Mouse (Mus musculus): ENCODE results near the gene Sidt1.
"Not testable (repeated sequence)": the region's sequence is repeated elsewhere in the genome, so short reads cannot be mapped to it uniquely, and the experiment has no call there.

The Sidt1 gene

DNA sequence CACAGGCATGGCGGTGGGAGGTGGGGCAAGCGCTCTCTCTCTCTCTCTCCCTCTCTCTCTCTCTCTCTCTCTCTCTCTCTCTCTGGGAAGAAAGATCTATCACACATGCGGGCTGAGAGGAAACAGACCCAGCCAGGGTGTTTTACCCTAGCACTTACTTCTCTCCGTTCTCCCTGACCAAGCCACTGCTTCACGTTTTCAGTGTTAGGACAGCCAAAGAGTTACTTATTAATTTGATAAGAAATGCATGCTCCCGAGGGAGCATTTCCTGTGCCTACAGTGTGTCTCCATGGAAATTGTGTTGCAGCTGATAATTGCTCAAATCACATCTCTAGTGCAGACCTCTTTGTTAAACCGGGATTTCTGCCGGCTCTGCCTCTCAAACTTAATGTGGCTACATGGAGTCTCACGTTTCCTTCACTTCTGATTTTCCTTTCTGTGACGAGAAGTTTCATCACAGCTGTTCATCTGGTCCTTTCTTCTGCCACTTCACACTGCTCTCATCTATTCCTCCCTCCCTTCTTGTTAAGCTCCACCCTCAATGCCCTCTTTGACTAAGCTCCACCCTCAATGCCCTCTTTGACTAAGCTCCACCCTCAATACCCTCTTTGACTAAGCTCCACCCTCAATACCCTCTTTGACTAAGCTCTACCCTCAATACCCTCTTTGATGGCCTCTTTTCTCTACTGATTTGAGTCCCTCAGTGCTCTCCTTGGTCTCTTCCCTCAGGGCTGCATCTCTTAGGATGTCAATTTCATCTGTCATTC lies 30.7 kb downstream of the Sidt1 start:
- DNase-seq, result no peak

DNA sequence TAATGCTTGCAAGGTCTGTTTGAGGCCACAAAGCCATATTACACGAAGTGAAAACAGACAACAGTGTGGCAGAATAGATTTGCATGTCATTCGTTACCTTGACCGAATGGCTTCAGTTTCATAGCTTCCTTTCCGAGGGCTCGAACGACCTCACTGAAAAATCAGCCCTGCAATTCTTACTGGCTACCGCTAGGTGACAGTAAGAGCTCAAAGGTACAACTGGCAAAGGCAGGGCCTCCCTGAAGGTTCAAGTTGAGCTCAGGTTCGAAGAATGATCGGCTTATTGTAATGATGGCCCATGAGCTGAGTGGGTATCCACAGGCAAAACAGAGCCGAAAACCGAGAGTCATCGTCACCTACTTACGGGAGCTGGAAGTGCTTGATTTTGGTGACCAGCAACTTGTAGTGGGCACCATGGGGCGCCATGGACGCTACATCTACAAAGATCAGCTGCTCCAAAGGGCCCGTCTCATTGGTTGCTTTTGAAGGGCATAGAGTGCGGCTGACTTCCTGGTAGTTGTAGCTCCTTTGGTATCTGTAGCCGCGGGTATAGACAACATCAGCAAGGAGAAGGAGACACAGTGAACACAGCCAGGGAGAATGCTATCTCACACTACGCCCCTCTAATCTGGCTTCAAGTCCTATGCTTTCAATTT lies 33.4 kb downstream of the Sidt1 start:
- no peak for DNase-seq

DNA sequence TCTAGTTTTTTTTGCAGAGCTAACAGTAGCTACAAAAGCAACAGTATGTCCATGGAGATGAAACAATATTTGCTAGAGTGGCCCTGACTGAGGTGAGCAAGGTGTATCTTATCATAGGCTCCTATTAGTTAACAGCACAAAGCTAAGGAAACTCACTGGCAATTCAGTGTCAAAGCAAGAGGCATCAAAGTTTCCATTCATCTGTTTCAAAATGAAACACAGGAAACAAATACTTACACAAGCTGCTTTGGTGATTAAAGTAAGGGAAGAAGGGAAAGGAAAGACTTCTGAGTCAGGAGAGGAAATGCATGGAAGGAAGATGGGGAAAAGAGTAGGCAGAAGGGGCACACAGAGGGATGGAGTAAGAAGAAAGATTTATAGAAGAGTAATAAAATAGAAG lies 39.0 kb downstream of the Sidt1 start:
- DNase-seq, result no peak

DNA sequence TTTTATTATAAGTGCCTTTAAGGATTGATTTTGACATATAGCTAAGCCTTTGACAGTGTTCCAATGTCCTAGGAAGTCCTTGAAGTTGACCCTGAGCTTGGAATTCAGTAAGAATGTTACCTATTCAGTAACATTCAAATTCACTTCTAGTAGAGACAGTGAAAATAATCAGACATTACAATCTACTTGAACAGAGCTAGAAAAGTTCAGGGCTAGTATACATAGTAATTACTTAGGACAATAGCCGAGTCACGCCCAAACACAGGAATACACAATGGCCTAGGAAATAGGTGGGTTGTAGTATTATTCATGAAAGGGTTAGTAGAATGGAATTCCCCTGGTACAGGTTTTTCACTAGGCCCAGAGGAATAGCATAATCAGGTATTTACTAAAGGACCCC lies 40.3 kb downstream of the Sidt1 start:
- DNase-seq, result not testable (repeated sequence)

DNA sequence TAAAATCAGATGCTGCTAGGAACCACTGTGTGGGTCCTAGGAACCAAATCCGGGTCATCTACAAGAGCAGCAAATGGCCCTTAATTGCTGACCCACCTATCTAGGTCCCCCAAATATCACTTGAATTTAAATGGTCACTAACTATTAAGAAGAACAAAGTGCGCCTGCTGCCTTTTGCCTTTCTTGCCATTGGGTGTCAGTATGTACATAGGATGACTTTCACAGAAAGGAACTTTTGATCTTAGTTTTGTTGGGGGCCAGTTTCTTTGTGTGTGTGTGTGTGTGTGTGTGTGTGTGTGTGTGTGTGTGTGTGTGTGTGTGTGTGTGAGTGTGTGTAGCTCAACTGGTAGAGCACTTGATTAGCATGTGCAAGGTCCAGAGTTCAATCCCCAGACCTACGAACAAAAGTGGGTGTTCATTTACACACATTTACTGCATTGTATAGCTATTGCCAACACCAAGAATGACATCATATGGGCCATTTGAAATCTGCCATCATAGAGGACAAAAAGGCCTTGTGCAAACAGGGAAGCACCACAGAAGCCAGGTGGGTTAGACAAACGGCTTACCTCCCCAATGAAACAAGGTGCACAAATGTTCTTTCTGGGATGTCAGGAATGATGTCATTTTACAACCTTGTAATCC lies 43.9 kb downstream of the Sidt1 start:
- DNase-seq, result no peak

DNA sequence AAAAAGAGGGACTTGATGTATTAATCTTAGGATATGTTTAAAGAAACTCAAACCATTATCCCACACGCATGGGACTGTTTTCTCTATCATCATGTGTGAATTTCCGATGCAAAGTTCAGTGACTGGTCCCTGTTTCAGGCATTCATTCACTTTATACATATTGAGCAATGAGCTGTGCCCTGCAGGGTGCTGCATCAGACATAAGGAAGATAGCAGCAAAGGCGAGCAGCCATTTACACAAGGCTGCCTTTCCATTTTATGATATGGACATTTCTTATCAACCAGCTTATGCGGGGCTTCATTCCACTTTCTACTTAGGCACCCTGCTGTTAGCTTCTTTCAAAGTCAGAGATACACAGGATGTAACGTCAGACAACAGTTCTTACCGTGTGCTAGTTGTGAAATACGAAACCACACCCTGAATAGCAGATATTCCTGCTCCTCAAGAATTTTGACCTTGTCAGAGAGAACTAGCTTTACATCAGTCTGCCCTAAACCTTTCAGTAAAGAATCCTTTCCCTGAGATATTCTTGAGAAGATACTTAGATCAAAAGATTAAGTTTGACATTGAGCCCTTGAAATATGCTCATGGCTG lies 45.5 kb downstream of the Sidt1 start:
- DNase-seq, result no peak

DNA sequence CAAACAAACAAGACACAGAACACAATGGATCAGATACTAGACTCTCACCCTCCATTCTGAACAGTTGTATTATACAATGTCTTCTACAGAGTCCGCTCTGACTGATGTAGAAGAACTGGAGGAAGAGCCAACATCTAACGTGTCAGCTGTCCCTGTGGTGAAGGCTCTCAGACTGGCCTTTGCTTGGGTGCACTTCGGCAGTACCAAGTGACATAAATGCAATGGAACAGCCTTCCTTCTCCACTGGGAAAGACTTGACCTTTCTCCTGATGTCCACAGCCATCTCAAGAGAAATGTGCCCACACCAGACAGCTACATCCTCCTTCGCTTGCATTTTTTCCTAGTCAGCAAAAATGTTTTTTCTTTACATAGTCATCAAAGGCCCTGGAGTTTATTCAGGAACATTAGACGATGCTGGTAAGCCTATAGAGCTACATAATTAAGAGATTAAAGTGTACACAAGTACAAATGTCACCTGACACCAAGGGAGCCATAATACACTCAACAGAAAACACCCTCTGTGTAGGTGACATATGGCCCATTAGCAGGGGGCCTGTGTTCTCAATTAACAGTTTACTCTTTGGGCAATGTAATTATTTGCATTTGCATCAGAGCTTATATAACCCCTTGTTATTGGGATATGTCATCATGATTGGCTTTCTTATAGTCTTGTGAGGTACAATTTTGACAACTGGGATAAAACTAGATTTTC lies 50.2 kb downstream of the Sidt1 start:
- DNase-seq, result no peak

DNA sequence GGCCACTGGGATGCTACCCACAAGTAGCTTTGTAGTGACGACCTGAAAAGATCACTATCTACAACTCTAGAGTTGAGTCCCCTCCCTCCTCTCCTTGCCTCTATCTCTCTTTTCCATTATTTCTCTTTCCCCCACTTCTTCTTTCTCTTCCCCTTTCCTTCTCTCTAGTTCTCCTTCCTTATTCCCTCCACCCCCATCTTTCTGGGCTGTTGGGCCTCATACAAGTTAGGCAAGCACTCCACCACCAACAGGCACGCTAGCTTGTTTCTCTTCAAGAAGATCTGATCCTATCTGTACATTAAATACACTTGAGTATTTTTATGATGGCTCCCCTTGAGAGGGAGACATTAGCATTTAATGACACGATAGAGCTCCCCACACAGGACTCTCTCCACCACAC lies 51.0 kb downstream of the Sidt1 start:
- no peak for DNase-seq

DNA sequence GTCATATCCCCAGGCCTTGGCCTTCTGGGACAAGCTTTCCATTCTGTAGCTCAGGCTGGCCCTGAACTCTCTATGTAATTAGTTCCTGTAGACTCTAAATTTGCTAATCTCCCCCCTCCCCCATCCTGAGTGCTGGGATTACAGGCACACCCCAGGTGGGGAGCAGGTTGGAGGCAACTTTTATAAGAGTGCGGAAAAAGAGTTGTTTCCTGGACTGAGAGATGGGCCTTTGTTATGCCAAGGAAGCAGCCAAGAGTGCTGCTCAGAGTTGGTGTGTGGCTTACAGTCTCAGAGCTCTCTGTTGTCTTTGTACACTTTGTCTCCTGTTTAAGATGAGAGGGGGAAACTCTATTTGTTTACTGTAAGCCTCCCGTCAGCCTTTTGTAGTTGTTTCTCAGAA lies 52.2 kb downstream of the Sidt1 start:
- DNase-seq, result no peak

DNA sequence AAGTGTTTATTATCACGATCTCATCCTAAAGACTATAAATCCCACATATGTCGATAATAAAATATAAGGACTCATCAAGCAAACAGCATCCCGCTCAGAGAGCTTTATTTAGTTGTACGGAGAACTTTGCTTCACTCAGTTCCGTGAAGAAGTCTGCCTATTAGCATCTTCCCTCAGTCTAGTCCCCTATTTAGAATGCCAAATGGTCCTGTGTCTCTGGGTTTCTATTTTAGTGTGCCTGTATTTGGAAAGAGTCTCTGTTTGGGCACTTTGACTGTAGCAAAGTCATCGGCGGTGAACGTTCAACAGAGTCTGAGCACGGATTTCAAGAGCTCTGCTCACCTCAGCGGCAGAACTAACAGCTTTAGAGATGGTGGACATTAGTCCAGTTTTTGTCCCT lies 55.8 kb downstream of the Sidt1 start:
- DNase-seq, result peak; percentile 15

DNA sequence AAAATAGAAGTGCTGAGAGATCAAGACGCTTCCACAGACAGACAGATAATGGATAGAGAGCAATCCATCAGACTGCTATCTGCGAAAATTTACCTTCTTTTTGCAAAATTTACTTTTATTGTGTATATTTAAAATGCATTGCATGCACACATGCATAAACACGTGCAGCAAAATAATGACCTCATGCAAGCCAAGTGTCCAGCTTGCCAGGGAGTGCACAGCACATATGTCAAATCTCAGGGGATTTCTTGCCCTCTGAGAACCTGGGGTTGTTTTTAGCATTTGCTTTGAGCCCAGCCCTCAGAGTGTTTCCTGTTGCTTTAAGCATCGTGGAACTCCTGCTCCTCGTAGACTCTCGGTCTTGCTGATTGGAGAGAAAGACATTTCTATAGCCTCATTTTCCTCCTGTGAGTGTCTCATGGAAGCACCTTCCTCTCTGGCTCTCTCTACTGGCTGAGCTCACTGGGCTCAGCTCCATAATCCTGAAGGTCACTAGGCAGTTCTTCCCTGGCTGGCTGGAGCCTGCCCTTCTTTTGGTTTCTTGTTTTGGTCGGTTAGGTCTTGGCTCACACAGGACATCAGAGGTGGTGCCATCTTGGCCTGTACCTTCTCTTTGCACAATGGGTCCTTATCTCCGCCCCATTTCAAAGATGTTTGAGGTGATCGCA lies 61.5 kb downstream of the Sidt1 start:
- DNase-seq, result no peak

DNA sequence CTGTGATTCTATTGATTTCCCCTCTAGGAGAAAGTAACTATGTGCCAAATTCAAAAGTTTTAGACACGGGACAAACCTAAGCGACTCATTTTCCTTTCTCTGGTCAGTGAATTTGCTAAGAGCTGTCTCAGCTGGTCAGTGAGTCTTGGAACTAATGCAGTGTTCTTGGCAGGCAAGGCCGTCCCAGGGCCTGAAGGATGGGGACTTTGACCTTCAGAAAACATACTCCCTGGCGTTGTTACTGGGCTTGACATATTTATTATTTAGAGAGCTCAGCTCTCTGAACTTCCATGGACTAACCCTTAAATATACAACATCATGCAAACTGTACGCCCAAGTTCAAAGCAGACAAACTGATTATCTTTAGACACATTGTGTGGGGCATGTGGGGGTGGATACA lies 62.4 kb downstream of the Sidt1 start:
- no peak for DNase-seq

DNA sequence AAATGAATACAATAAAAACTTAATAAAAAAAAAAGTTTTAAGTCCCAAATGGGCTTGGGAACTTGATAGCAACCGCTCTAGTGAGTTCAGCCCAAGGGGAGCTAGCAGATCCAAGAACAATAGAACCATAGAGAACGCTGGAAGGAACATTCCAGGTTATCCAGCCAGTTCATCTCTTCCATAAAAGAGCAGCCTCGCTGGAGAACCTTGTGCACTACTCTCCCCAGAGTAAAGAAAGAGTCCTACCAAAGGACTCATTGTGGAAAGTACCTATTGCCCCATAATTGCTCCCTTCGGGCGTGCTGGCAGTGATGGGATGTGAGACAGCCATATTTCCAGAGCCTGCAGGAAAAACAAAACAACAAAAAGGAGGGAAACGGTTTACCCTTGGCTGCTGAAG lies 63.4 kb downstream of the Sidt1 start:
- DNase-seq, result no peak

DNA sequence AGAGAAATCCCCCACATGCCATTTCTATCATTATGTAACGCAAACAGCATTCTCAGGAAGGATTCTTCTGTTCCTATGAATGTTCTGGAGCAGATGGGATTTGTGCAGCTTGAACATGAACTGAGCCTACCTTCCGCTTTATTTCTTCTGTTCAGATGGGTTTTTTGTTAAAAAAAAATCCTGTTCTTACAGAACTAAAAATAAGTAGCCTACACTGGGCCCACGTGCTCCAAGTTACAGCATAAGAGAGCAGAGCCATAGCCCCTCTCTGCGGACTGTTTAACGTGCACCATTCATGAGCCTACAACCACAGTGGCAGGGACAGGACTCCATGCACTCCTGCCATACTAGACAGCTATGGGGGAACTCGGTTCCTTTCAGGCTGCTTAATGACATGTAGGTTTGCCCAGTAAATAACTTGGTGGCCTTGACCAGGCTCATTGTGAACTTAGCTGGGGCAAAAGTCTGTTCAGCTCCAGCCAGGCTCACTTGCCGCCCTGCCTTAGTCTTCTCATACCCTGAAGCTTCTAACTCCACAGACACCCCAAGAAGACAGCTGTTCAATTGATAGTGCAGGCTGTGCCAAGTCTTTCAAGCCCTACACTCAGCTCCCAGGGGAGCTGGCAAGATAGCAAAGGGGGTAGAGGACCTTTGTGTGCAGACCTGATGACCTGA lies 64.3 kb downstream of the Sidt1 start:
- DNase-seq, result peak; percentile 66

DNA sequence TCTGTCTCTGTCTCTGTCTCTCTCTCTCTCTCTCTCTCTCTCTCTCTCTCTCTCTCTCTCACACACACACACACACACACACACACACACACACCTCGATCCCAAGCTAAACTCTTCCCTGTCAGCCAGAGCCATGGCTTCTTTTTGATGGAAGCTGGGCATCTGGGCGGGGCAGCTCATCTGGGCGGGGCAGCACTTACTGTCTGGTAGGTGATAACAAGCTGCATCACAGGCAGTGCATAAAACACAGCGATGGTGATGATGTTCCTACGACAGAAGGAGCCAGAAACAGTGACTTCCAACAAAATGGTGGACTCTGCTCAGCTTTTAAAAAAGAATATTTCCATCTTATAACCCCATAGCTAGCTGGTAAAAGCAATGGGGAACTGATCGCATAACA lies 67.4 kb downstream of the Sidt1 start:
- no peak for DNase-seq

DNA sequence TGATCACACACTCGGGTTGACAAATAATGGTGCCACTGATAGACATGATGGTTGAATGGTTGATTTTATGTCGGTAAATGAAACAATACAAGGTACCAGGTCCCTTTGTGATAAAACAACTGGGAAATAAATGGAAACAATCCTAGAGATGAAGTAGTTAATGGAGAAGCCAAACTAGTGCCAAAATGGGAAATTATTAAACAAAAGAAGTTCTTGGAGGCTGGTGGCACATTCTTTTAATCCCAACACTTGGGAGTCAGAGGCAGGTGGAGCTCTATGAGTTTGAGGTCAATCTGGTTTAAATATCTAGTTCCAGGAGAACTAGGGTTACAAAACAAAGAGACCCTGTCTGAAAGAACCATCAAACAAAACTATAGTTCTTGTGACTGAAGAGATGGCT lies 68.1 kb downstream of the Sidt1 start:
- no peak for DNase-seq

DNA sequence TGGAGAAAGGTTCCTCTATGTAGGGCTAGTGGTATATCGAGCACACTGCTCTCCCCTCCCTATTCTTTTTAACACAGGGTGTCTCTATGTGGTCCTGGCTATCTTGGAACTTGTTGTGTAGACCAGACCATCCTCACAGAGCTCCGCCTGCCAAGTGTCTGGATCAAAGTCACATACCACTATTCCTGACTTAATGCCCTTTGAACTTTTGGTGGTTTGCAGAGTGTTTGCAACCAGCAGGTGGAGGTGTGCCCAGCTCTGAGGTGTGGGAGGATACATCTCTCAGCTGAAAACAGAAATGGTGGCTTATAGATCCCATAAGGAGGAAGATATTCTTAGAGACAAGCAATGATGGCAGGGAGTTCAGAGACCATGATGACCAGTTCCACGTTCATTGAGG lies 75.5 kb downstream of the Sidt1 start:
- no peak for DNase-seq

DNA sequence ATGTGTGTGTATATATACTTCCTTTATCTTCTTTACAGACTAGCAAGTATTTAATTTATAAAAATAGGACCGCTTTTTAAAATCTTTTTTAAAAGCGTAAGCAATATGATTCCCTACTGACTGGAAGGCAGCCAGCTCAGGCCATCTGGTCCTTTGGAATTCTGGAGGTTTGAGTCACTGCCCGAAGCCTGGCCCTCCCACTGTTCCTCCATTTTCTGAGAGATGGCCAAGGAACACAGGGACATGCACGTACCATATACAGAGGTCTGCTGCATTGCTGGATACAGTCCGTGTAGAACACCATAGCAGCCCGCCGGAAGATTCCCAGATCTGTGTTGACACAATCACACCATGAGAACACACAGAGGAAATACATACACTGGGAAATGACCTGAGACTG lies 78.3 kb downstream of the Sidt1 start:
- peak; percentile 63 for DNase-seq

DNA sequence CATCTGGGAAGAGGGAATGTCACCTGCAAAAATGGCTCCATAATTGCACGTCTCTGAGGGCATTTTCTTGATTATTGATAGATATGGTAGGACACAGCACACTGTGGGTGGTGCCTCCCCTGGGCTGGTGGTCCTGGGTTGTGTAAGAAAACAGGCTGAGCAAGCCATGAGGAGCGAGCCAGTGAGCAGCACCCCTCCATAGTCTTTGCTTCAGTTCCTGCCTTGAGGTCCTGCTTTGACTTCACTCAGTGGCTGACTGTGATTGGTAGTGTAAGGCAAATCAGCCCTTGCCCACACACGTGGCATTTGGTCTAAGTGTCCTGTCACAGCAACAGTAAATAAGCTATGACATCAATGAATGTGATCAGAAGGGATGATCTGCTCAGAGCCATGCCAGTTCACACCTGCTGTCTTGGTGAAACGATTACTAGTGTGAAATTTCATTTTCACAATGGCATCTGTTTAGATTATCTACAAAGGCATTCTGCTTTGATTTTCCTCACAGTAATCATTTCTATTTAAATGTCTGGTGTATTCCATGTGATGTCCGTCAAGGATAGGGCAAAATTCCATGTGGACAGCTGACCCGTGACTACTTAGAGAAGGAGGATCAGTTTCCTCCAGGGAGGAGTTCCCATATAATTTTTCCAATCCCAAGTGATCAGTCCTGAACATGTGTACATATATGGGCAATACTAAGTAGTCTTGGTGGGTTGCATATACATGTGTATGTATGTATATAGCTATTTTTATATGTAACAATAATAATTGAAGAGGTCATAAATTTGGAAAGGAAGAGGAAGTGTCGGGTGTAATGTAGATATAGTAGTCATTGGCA lies 79.0 kb downstream of the Sidt1 start:
- no peak for DNase-seq

DNA sequence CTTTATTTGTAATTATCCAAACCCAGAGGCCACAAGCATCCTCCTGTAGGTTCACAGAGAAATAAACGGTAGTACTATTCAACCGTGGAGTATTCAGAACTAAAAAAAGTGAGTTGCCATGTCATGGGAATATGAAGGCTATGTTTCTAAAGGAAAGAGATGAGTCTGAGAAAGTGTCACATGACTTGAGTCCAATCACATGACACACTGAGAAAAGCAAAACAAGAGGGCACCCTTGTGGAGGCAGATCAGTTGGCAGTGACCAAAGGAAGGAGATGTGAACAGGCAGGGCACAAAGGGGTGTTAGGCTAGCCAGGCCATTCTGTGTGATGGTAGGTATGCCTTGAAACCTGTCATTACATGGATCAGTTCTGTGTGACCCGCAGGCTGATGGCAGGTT lies 80.3 kb downstream of the Sidt1 start:
- DNase-seq, result no peak

DNA sequence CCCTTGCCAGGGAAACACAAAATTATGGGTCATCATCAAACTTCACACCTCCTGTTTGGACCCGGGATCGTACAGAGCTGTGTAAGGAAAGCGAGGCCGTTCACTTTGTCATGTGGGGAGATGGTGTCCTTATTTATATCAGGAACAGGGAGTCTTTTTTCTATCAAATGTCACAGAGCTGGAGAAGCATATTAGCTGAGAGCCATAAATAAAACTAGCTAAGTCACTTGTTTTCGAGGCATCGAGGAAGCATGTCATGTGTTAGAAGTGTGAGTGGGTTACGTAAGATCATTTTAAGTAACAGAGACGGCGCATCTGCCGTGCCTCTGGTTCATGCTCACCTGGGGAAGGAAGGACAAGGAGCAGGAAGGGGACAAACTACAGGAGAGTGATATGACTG lies 83.0 kb downstream of the Sidt1 start:
- no peak for DNase-seq
